Mouse (Mus musculus) embryonic fibroblast, embryonic 13.5 days (primary cell): ENCODE data around the gene Tlr11.

Experiments used
- CTCF ChIP-seq: IDR thresholded peaks from 2 replicates; pipeline ENCODE4 v1.5.1; 2011; ENCODE audit warnings: mild to moderate bottlenecking, control low read depth, low read length, moderate library complexity, borderline replicate concordance; ENCODE audit not compliant: insufficient read depth
- POLR2A ChIP-seq: IDR thresholded peaks from 2 replicates; pipeline ENCODE4 v1.6.1; 2011; ENCODE audit warnings: low read depth, mild to moderate bottlenecking, control low read depth, low read length, moderate library complexity

GRCm38 (mm10) chr14:50407268-50407667 lies 49.6 kb downstream of the Tlr11 start, which contains the start of gene Olfr738:
- no peak for TF ChIP-seq CTCF
- no peak for TF ChIP-seq POLR2A
